Comparison of ENCODE assay signal across 13 mouse cellular contexts in the genomic region with DNA sequence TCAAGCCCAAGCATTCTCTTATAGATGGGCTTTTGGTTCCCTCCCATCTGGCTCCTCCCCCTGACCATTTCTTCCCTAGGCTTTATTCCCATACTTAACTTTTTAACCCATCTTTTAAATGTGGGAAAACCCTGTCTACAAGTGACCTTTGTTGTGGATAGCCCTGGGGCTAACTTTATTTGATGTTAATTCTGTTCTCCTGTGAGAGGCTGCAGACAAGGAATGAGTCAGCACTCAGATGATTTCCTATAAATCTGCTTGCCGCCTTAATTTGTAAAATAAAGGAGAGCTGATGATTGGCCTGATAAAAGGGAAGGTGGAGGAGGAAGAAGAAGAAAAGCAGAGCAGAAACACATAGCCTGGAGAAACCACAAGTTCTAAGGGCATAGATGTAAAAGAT.
"Had no signal": no experiment of that assay in that cellular context is flagged by ENCODE, and none has a peak within 500 bp of the region (broad histone marks: within the 10 kb centered on the region; RNA-seq: fewer than 3 reads in every experiment).

No protein-coding gene starts in this region.

- DNase-seq: lung, adult 18-20 months; lung, embryonic 14.5 days; lung, postnatal 10 days; lung, postnatal 4 days; midbrain, embryonic 14.5 days; retina, postnatal 1 day; right cerebral cortex, adult 18-20 months; right cerebral cortex, postnatal 25 days; right cerebral cortex, postnatal 4 days; spleen, adult 18-20 months; thymus, adult 2 months; thymus, postnatal 14 days; thymus, postnatal 36 days had no signal
